Mouse (Mus musculus): Measurements from ENCODE around the gene Actr5. TPM values are rescaled to one million over a fixed set of nuclear protein-coding genes. Genes with fewer than 3 reads are reported as not detected.

The Actr5 gene
- polyA plus RNA-seq, 1 experiment from 2014 or later: 14.6 TPM

DNA sequence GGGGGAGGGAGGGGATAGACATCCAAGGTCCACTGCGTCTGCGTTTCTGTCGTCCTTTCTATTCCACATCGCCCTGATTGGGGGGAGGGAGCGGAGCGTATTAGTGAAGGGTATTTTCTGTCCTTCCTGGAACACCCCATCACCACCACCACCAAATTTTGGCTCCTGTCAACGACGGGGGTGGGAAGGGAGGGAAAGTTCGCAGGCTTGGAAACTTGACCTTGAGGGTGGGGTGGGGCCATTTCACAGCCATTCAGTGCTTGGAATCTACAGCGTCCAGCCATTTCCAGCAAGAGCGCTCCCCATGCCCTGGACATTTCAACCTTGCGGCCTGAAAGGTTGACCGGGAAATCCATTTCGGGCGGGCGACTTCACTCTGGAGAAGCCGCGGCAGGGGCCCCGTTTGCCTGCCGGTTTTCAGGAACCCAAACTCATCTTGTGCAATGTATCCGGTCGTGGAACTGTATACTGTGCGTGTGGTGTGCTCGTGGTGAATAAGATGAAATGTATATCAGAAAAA lies 9.5 kb upstream of the Actr5 start:
- Histone ChIP-seq H3K9me3 (no peaks in the 10 kb centered on the region), H3K36me3 (no peaks in the 10 kb centered on the region), H3K4me3 (replicated peaks) (peak overlapping the region; percentile 52), H3K4me1 (replicated peaks) (peaks cover 41% of the 10 kb centered on the region), H3K27me3 (peaks cover 97% of the 10 kb centered on the region), H3K4me2 (replicated peaks) (peak overlapping the region; percentile 58), H3K27ac (peak overlapping the region; percentile 86), H3K9ac (replicated peaks) (peak overlapping the region; percentile 64)
- ATAC-seq: no peak
- WGBS: 3% methylated on average over 24 of the region's 24 CpGs

DNA sequence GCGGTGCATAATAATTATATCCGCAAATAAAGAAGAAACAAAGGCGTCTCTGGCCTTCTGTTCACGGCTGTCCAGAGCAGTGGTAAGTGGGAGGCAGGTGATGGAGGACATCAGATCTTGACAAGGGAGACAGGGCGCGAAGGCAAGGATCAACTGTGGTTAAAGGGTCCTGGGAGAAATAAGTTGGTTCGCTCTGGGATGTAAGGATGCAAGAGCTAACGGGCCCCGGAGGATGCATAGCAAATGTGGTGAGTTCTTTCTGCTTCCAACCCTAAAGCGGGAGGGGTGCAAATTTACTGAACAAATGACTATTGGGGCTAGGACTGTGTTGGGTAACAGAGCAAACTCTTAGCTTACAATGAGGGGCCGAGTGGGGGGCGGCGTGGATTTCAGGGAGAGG lies 9.0 kb upstream of the Actr5 start:
- Histone ChIP-seq H3K9me3 (no peaks in the 10 kb centered on the region), H3K4me1 (replicated peaks) (peaks cover 39% of the 10 kb centered on the region), H3K4me2 (replicated peaks) (peak overlapping the region; percentile 58), H3K4me3 (replicated peaks) (peak overlapping the region; percentile 52), H3K27me3 (peaks cover 92% of the 10 kb centered on the region), H3K9ac (replicated peaks) (peak overlapping the region; percentile 64), H3K36me3 (no peaks in the 10 kb centered on the region), H3K27ac (peak overlapping the region; percentile 86)
- 3% methylated on average over 13 of the region's 13 CpGs for WGBS
- no peak for ATAC-seq

DNA sequence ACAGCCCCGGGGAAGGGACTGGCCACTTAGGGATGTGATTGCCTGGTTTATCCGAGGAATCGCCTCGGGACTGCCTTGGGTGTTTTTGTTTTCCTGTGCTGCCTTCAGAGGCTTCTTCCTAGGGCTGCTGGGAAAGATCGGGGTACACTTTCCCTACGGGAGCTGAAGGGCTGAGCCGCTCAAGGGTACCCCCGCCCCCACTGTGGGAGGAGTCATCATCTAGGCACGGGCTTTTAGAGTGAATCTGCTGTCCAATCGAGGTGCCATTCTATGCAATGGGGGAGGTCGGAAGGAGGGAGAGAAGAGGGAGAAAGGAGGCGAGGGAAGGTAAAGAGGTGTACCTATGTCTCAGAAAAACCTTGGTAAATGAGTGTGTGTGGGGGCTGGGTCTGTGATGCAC lies 8.4 kb upstream of the Actr5 start:
- Histone ChIP-seq H3K4me1 (replicated peaks) (peaks cover 36% of the 10 kb centered on the region), H3K4me2 (replicated peaks) (peak overlapping the region; percentile 58), H3K27me3 (peaks cover 90% of the 10 kb centered on the region), H3K27ac (peak overlapping the region; percentile 86), H3K4me3 (replicated peaks) (peak overlapping the region; percentile 52), H3K9me3 (no peaks in the 10 kb centered on the region), H3K36me3 (no peaks in the 10 kb centered on the region), H3K9ac (replicated peaks) (peak overlapping the region; percentile 64)
- peak; percentile 84 for ATAC-seq
- WGBS: 1% methylated on average over 12 of the region's 12 CpGs

DNA sequence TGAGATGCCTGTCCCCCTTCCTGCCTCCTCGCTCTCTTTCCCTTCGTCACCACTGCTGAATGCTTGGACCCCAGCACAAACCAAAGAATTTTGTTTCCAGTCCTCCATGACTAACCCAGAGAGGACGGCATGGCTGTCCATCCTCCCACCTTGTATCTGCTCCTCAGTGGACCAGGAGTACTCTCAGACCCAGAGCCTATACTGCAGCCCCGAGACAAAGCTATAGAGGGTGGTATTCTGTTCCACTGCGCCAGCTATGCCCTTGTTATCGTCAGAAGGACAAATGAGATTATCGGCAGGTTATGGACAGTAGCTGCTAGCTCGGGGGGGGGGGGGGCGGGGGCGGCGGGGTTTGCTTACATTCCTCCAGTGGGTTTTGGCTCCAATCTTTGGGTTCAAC lies 7.9 kb upstream of the Actr5 start:
- Histone ChIP-seq H3K9me3 (no peaks in the 10 kb centered on the region), H3K27me3 (peaks cover 86% of the 10 kb centered on the region), H3K36me3 (no peaks in the 10 kb centered on the region), H3K9ac (replicated peaks) (peak overlapping the region; percentile 64), H3K4me2 (replicated peaks) (peak overlapping the region; percentile 58), H3K4me3 (replicated peaks) (peak overlapping the region; percentile 52), H3K4me1 (replicated peaks) (peaks cover 36% of the 10 kb centered on the region), H3K27ac (peak overlapping the region; percentile 86)
- WGBS: 11% methylated on average over 11 of the region's 11 CpGs
- peak; percentile 61 for ATAC-seq

DNA sequence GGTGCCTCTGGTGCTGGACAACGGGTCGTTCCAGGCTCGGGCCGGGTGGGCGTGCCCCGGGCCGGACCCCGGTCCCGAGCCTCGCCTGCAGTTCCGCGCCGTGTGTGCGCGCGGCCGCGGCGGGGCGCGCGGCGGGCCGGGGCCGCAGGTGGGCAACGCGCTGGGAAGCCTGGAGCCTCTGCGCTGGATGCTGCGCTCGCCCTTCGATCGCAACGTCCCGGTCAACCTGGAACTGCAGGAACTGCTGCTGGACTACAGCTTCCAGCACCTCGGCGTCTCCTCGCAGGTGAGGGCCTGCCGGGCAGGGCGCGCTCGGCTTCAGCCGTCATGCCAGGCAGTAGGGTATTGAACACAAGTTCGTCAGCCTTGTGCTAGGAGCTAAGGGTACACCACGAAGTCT lies 543 bp downstream of the Actr5 start:
- WGBS: 0% methylated on average over 44 of the region's 44 CpGs
- peak overlapping the region; percentile 88 for H3K9ac ChIP-seq (replicated peaks)
- H3K4me2 ChIP-seq (replicated peaks): peak overlapping the region; percentile 93
- peaks cover 22% of the 10 kb centered on the region for H3K36me3 ChIP-seq
- H3K27ac ChIP-seq: peak overlapping the region; percentile 87
- H3K9me3 ChIP-seq: no peaks in the 10 kb centered on the region
- peaks cover 8% of the 10 kb centered on the region for H3K27me3 ChIP-seq
- ATAC-seq: no peak
- peak overlapping the region; percentile 82 for H3K4me3 ChIP-seq (replicated peaks)
- H3K4me1 ChIP-seq (replicated peaks): peaks cover 21% of the 10 kb centered on the region

DNA sequence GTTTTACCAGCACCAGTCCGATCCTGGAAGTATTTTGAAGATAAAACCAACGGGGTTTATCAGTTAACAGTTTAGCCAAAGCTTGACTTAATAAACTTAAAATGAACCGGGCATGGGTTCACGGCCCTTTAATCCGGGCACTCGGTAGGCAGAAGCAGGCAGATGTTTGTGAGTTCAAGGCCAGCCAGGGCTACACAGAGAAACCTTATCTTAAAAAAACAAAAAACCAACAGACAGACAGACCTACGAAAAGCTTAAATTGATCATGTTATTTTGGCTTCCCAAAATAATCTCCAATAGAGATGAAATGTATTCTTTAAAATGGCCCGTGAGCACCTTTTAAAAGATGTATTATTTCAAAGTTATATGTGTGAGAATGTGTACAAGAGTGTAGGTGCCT lies 1.0 kb downstream of the Actr5 start:
- peak overlapping the region; percentile 88 for H3K9ac ChIP-seq (replicated peaks)
- H3K4me2 ChIP-seq (replicated peaks): peak overlapping the region; percentile 93
- no peak for ATAC-seq
- H3K27me3 ChIP-seq: peaks cover 8% of the 10 kb centered on the region
- H3K36me3 ChIP-seq: peaks cover 24% of the 10 kb centered on the region
- 43% methylated on average over 8 of the region's 8 CpGs for WGBS
- H3K9me3 ChIP-seq: no peaks in the 10 kb centered on the region
- peak overlapping the region; percentile 82 for H3K4me3 ChIP-seq (replicated peaks)
- H3K27ac ChIP-seq: no peak overlapping the region; the same call in 1 of the 2 replicates
- peaks cover 21% of the 10 kb centered on the region for H3K4me1 ChIP-seq (replicated peaks)

DNA sequence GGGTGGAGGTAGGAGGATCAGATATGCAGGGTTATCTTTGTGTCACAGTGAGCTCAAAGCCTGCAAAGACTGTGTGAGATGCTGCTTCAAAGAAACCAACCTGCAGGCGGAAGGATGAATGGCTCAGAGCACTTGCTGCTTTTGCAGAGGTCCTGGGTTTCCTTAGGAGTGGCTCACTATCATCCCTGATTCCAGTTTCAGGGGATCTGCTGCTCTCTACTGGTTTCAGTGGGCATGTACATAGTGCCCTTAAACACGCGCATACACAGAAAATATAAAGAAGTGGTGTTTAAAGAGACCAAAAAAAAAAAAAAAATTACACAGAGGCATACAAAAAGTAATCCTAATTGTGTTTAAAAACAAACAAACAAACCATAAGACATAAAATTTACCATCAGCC lies 4.2 kb downstream of the Actr5 start:
- H3K4me2 ChIP-seq (replicated peaks): no peak overlapping the region
- peaks cover 49% of the 10 kb centered on the region for H3K36me3 ChIP-seq
- H3K27me3 ChIP-seq: no peaks in the 10 kb centered on the region
- no peak overlapping the region for H3K4me3 ChIP-seq (replicated peaks)
- peaks cover 21% of the 10 kb centered on the region for H3K4me1 ChIP-seq (replicated peaks)
- no peak overlapping the region for H3K9ac ChIP-seq (replicated peaks)
- no peak for ATAC-seq
- WGBS: 75% methylated on average over 3 of the region's 3 CpGs
- no peak overlapping the region for H3K27ac ChIP-seq
- no peaks in the 10 kb centered on the region for H3K9me3 ChIP-seq

DNA sequence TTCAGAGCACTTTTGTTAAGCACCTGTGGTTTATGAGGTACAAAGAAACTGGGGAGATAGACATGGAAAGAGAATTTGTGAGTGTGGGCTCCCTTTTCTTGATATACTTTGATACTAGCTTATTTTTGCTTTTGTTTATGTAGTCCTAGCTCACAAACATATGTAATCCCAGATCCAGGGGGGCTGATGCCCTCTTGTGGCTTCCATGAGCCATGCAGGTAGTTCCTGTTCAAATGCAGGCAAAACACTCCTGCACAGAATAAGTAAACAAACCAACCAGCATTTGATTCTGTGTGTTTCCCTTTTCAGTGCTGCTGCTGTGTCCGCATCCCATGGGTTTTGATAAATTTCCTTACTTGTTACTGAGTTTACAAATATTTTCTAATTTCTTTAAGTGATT lies 4.7 kb downstream of the Actr5 start:
- 76% methylated on average over 1 of the region's 1 CpGs for WGBS

DNA sequence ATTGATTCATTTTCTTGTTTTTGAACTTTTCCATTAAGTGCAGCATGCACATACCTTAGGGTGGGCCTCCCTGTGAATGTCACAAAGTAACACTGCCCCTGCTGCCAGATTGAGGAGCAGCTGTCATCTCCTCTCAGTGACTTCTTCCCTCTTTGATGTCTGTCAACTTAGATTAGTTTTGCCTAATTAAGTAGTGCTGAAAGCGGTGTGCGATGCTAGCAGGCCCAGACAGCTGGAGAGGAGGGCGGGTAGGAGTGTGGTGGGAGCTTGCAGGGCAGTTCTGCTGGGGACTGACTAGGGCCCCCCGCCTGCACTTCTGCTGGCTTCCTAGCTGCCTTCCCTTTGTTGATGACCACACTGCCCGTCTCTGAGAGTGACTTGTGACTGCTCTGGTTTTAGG lies 7.2 kb downstream of the Actr5 start:
- Histone ChIP-seq H3K27ac (no peak overlapping the region), H3K4me2 (replicated peaks) (no peak overlapping the region), H3K4me3 (replicated peaks) (no peak overlapping the region), H3K36me3 (peaks cover 75% of the 10 kb centered on the region), H3K9me3 (no peaks in the 10 kb centered on the region), H3K9ac (replicated peaks) (no peak overlapping the region), H3K4me1 (replicated peaks) (peaks cover 5% of the 10 kb centered on the region), H3K27me3 (no peaks in the 10 kb centered on the region)
- no peak for ATAC-seq
- 77% methylated on average over 5 of the region's 5 CpGs for WGBS

More for the DNA sequence above, 4.7 kb downstream of the Actr5 start:
- Histone ChIP-seq H3K4me2 (replicated peaks) (no peak overlapping the region), H3K27ac (no peak overlapping the region), H3K4me1 (replicated peaks) (peaks cover 21% of the 10 kb centered on the region), H3K9me3 (no peaks in the 10 kb centered on the region), H3K27me3 (no peaks in the 10 kb centered on the region), H3K9ac (replicated peaks) (no peak overlapping the region), H3K36me3 (peaks cover 52% of the 10 kb centered on the region), H3K4me3 (replicated peaks) (no peak overlapping the region)
- ATAC-seq: no peak

DNA sequence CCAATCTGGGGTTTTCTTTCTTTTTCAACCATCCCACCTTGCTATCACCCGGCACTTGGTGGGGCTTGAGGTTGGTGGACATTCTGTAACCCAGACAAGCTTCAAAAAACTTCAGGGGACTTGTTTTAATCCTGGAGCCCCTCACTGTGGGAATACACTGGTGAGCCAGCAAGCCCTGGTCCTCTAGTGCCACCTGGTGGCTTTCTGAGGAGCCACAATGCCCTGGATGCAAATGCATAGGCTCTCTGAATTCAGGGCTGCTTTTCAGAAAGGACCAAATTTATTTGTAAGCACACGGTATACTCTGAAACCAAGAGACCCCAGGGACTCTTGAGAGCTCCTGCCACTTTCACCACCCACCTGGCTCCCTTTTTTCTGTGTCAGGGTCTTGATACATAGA lies 17.2 kb downstream of the Actr5 start:
- WGBS: 6% methylated on average over 2 of the region's 2 CpGs
- Histone ChIP-seq H3K9me3 (no peaks in the 10 kb centered on the region), H3K36me3 (peaks cover 44% of the 10 kb centered on the region), H3K9ac (replicated peaks) (no peak overlapping the region), H3K27ac (no peak overlapping the region), H3K4me3 (replicated peaks) (no peak overlapping the region), H3K27me3 (no peaks in the 10 kb centered on the region), H3K4me2 (replicated peaks) (no peak overlapping the region), H3K4me1 (replicated peaks) (no peaks in the 10 kb centered on the region)
- ATAC-seq: peak; percentile 61

DNA sequence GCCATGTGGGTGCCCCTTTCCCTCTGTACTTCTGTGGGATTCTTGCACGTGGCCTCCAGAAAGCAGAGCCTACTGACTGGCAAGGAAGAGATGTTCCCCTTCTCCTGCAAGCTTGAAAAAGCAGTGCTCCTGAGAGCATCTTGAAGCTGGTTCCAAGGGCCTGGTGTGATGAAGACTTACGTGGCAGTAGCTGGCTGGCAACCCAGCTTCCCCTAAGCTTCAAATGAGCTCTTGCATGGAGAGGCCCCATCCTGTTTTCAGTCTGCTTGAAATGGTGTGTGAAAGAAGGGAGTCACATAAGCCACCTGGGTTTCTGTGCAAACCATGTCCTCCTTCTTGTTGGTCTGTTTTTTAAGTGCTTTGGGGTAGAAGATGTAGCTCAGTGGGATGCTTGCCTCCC lies 17.9 kb downstream of the Actr5 start:
- Histone ChIP-seq H3K4me3 (replicated peaks) (no peak overlapping the region), H3K36me3 (peaks cover 36% of the 10 kb centered on the region), H3K27ac (no peak overlapping the region), H3K4me1 (replicated peaks) (no peaks in the 10 kb centered on the region), H3K4me2 (replicated peaks) (no peak overlapping the region), H3K9ac (replicated peaks) (no peak overlapping the region), H3K9me3 (no peaks in the 10 kb centered on the region), H3K27me3 (no peaks in the 10 kb centered on the region)
- 86% methylated on average over 2 of the region's 2 CpGs for WGBS
- no peak for ATAC-seq

DNA sequence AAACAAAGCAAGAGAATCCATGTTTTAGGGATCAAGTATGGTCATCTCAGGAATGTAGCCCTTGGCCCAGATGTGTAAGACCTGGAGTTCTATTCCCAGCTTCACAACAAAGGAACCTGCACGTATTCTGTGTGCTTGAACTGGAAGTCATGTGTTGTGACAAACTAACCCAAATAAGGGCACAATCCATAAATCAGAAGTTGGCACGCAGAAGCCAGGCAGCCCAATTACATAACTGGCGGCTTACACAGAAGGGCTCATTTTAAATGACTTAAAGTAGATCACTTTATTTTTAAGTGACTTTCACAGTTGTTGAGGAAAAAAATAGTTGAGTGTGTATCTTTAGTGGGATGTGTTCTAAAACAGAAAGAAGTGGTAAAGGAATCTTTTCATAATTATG lies 19.1 kb downstream of the Actr5 start:
- no peak for ATAC-seq
- H3K36me3 ChIP-seq: peaks cover 24% of the 10 kb centered on the region
- no peak overlapping the region for H3K27ac ChIP-seq
- no peaks in the 10 kb centered on the region for H3K4me1 ChIP-seq (replicated peaks)
- no peak overlapping the region for H3K9ac ChIP-seq (replicated peaks)
- no peaks in the 10 kb centered on the region for H3K9me3 ChIP-seq
- no peaks in the 10 kb centered on the region for H3K27me3 ChIP-seq
- no peak overlapping the region for H3K4me3 ChIP-seq (replicated peaks)
- no peak overlapping the region for H3K4me2 ChIP-seq (replicated peaks)
- WGBS: 91% methylated on average over 3 of the region's 3 CpGs
